Mouse (Mus musculus): Measurements from ENCODE around the gene Il3. TPM values are rescaled to one million over a fixed set of nuclear protein-coding genes. Genes with fewer than 3 reads are reported as not detected.
"Not testable (repeated sequence)": the region's sequence is repeated elsewhere in the genome, so short reads cannot be mapped to it uniquely, and the experiment has no call there.

Gene Il3
- total and polyA plus RNA-seq, 3 experiments, result 1.5 to 4.8 (median 3.5) TPM

GRCm38 (mm10) chr11:54297471-54297870 is 30.4 kb upstream of the Il3 start:
- H3K36me3 ChIP-seq (replicated peaks in 1 of 2; ENCODE audit: control insufficient read depth in 1 of 2, insufficient read depth in 1 of 2, low read length in 1 of 2); H3K27me3 ChIP-seq (replicated peaks); H3K9ac ChIP-seq (ENCODE audit: insufficient read depth, low read depth); in situ Hi-C loops (cut with MboI; ENCODE audit: low pct_ligation_motif_present, low pct_unique_long_range_greater_than_20kb, low sequenced_read_pairs); dilution Hi-C loops (cut with MboI; ENCODE audit: extremely low pct_ligation_motif_present, extremely low pct_unique_long_range_greater_than_20kb, low sequenced_read_pairs); H3K79me2 ChIP-seq (replicated peaks; ENCODE audit: control insufficient read depth, extremely low read depth, insufficient read depth, poor library complexity, severe bottlenecking); H3K9me3 ChIP-seq (replicated peaks; ENCODE audit: low read length); H3K4me3 ChIP-seq (replicated peaks in 1 of 3; ENCODE audit: low read depth in 2 of 3, low read length in 2 of 3, poor library complexity in 1 of 3): not testable (repeated sequence)
- H3K4me2 ChIP-seq (ENCODE audit: insufficient read depth, low read depth, poor library complexity, severe bottlenecking), result 0 out of 2 replicates have a peak overlapping the region, but pooled peaks have one; percentile 12
- DNase-seq (ENCODE audit: extremely low read depth), result peak; percentile 66
- TF ChIP-seq EP300 (IDR thresholded peaks at IDR 0.05; ENCODE audit: low read length) (peak; percentile 79), JUN (IDR thresholded peaks at IDR 0.05; ENCODE audit: insufficient read depth, low read depth, low read length) (peak; percentile 48; the same call in 1 of the 2 replicates), BHLHE40 (IDR thresholded peaks at IDR 0.05; ENCODE audit: low read depth, low read length) (peak; percentile 27; the same call in 1 of the 2 replicates), TBP (conservative IDR thresholded peaks at IDR 0.05; ENCODE audit: low read depth, low read length) (0 out of 2 replicates have a peak, but pooled peaks have one; percentile 31), MEF2A (IDR thresholded peaks at IDR 0.05; ENCODE audit: borderline replicate concordance, low read depth, low read length) (peak; percentile 92), IRF4 (IDR thresholded peaks at IDR 0.05; ENCODE audit: low read depth, low read length) (peak; percentile 65; the same call in 1 of the 2 replicates), CHD1 (IDR thresholded peaks at IDR 0.05; ENCODE audit: low read depth, low read length) (peak; percentile 73; the same call in 1 of the 2 replicates), TCF12 (IDR thresholded peaks at IDR 0.05; ENCODE audit: low read depth, low read length) (peak; percentile 84)
- H3K27ac ChIP-seq (ENCODE audit: insufficient read depth, low read depth), result peak overlapping the region; percentile 79
- H3K4me1 ChIP-seq (ENCODE audit: control insufficient read depth in 1 of 2, insufficient read depth in 2 of 2), result peaks cover 41 to 81% of the 10 kb centered on the region in 2 experiments

DNA sequence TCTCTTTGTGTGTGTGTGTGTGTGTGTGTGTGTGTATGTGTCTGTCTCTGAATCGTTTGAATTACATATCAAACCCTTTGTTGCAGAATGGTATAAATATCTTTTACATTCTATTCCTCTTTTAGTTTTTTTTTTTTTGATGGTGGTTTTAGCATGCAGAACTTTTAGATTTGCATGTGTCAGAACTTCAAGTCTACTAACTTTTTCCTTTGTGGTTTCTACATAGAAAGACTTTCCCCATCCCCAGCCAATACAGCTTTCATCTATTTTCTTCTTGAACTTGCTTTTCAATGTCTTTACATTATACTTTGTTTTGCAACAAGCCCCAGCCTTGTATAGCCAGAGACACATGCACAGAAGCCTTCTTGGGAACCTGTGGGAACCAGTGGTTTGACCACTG is 29.7 kb upstream of the Il3 start:
- Histone ChIP-seq H3K4me3 (replicated peaks in 1 of 3; ENCODE audit: low read depth in 2 of 3, low read length in 2 of 3, poor library complexity in 1 of 3) (no peak overlapping the region), H3K9me3 (replicated peaks; ENCODE audit: low read length) (peaks cover 5% of the 10 kb centered on the region), H3K27me3 (replicated peaks) (no peaks in the 10 kb centered on the region), H3K4me1 (ENCODE audit: control insufficient read depth in 1 of 2, insufficient read depth in 2 of 2) (peaks cover 42 to 84% of the 10 kb centered on the region in 2 experiments), H3K27ac (ENCODE audit: insufficient read depth, low read depth) (peak overlapping the region; percentile 63; the same call in 1 of the 2 replicates), H3K9ac (ENCODE audit: insufficient read depth, low read depth) (no peak overlapping the region), H3K36me3 (replicated peaks in 1 of 2; ENCODE audit: control insufficient read depth in 1 of 2, insufficient read depth in 1 of 2, low read length in 1 of 2) (no peaks in the 10 kb centered on the region), H3K4me2 (ENCODE audit: insufficient read depth, low read depth, poor library complexity, severe bottlenecking) (0 out of 2 replicates have a peak overlapping the region, but pooled peaks have one; percentile 47), H3K79me2 (replicated peaks; ENCODE audit: control insufficient read depth, extremely low read depth, insufficient read depth, poor library complexity, severe bottlenecking) (no peaks in the 10 kb centered on the region)
- peak; percentile 58; the same call in 1 of the 2 replicates for TF ChIP-seq CHD2 (IDR thresholded peaks at IDR 0.05; ENCODE audit: low read length)
- TF ChIP-seq IRF4 (IDR thresholded peaks at IDR 0.05; ENCODE audit: low read depth, low read length), result peak; percentile 67
- TF ChIP-seq SMC3 (IDR thresholded peaks at IDR 0.05; ENCODE audit: low read depth, low read length), result no peak
- TF ChIP-seq MAFK (IDR thresholded peaks at IDR 0.05; ENCODE audit: insufficient replicate concordance, low read length), result peak; percentile 69; the same call in 1 of the 2 replicates
- no peak for TF ChIP-seq HCFC1 (IDR thresholded peaks at IDR 0.05; ENCODE audit: low read depth, low read length)
- TF ChIP-seq JUN (IDR thresholded peaks at IDR 0.05; ENCODE audit: insufficient read depth, low read depth, low read length), result peak; percentile 78
- TF ChIP-seq MAX (IDR thresholded peaks at IDR 0.05; ENCODE audit: low read length), result 0 out of 2 replicates have a peak, but pooled peaks have one; percentile 27
- peak; percentile 49; the same call in 1 of the 2 replicates for TF ChIP-seq MAZ (IDR thresholded peaks at IDR 0.05; ENCODE audit: low read depth, low read length)
- peak; percentile 94 for TF ChIP-seq EP300 (IDR thresholded peaks at IDR 0.05; ENCODE audit: low read length)
- peak; percentile 74 for TF ChIP-seq ETS1 (conservative IDR thresholded peaks at IDR 0.05; ENCODE audit: low read depth, low read length)
- no peak for TF ChIP-seq USF2 (conservative IDR thresholded peaks at IDR 0.05; ENCODE audit: low read depth, low read length)
- TF ChIP-seq USF1 (IDR thresholded peaks at IDR 0.05; ENCODE audit: low read depth, low read length), result no peak
- TF ChIP-seq JUND (conservative IDR thresholded peaks at IDR 0.05; ENCODE audit: low read depth, low read length), result peak; percentile 85
- no peak for TF ChIP-seq MXI1 (IDR thresholded peaks at IDR 0.05; ENCODE audit: low read depth, low read length)
- TF ChIP-seq BHLHE40 (IDR thresholded peaks at IDR 0.05; ENCODE audit: low read depth, low read length), result peak; percentile 53; the same call in 1 of the 2 replicates
- TF ChIP-seq ZNF384 (IDR thresholded peaks at IDR 0.05; ENCODE audit: low read depth, low read length), result peak; percentile 95
- no peak for TF ChIP-seq GABPA (IDR thresholded peaks at IDR 0.05; ENCODE audit: insufficient replicate concordance, low read depth, low read length)
- no peak for TF ChIP-seq NELFE (IDR thresholded peaks at IDR 0.05; ENCODE audit: low read depth, low read length)
- 0 out of 2 replicates have a peak, but pooled peaks have one; percentile 49 for TF ChIP-seq MEF2A (IDR thresholded peaks at IDR 0.05; ENCODE audit: borderline replicate concordance, low read depth, low read length)
- TF ChIP-seq NRF1 (IDR thresholded peaks at IDR 0.05; ENCODE audit: low read depth, low read length), result no peak
- 0 out of 2 replicates have a peak, but pooled peaks have one; percentile 63 for TF ChIP-seq RCOR1 (conservative IDR thresholded peaks at IDR 0.05; ENCODE audit: low read depth, low read length)
- peak; percentile 74 for TF ChIP-seq TCF12 (IDR thresholded peaks at IDR 0.05; ENCODE audit: low read depth, low read length)
- TF ChIP-seq MYC (IDR thresholded peaks at IDR 0.05; ENCODE audit: low read depth, low read length), result peak; percentile 53; the same call in 1 of the 2 replicates
- dilution Hi-C loops (cut with MboI; ENCODE audit: extremely low pct_ligation_motif_present, extremely low pct_unique_long_range_greater_than_20kb, low sequenced_read_pairs), result no loop called here
- in situ Hi-C loops (cut with MboI; ENCODE audit: low pct_ligation_motif_present, low pct_unique_long_range_greater_than_20kb, low sequenced_read_pairs), result no loop called here
- peak; percentile 46 for DNase-seq (ENCODE audit: extremely low read depth)
